Mouse (Mus musculus): Measurements from ENCODE around the gene Adam33. TPM values are rescaled to one million over a fixed set of nuclear protein-coding genes. Genes with fewer than 3 reads are reported as not detected.
"Not testable (repeated sequence)": the region's sequence is repeated elsewhere in the genome, so short reads cannot be mapped to it uniquely, and the experiment has no call there.

Gene Adam33
- total RNA-seq, 4 experiments from 2014 or later: 2.0 to 4.2 (median 3.6) TPM

GRCm38 (mm10) chr2:131056191-131056590, 7.4 kb downstream of the Adam33 start:
- no peak for DNase-seq

GRCm38 (mm10) chr2:131055631-131056030, 8.0 kb downstream of the Adam33 start:
- DNase-seq: no peak

GRCm38 (mm10) chr2:131054646-131055264, 8.9 kb downstream of the Adam33 start:
- DNase-seq: no peak

GRCm38 (mm10) chr2:131053851-131054645, 9.6 kb downstream of the Adam33 start:
- DNase-seq: no peak

GRCm38 (mm10) chr2:131052862-131053418, 10.7 kb downstream of the Adam33 start:
- no peak for DNase-seq

GRCm38 (mm10) chr2:131052043-131052442, 11.6 kb downstream of the Adam33 start:
- no peak for DNase-seq

GRCm38 (mm10) chr2:131046025-131046424, 17.6 kb downstream of the Adam33 start:
- no peak for DNase-seq

GRCm38 (mm10) chr2:131044989-131045720, 18.5 kb downstream of the Adam33 start:
- DNase-seq: no peak

- no peak for DNase-seq
Observed at GRCm38 (mm10) chr2:131044354-131044852, 19.2 kb downstream of the Adam33 start.

- no peak for DNase-seq
Observed at GRCm38 (mm10) chr2:131042988-131043387, 20.6 kb downstream of the Adam33 start, which contains the start of gene Gfra4. Gene Gfra4, minus strand, starts transcription at chr2:131043088.

GRCm38 (mm10) chr2:131040854-131041825, 22.5 kb downstream of the Adam33 start:
- DNase-seq: no peak

- no peak for DNase-seq
Observed at GRCm38 (mm10) chr2:131038675-131039074, 24.9 kb downstream of the Adam33 start.

- DNase-seq: no peak
Observed at GRCm38 (mm10) chr2:131038197-131038596, 25.4 kb downstream of the Adam33 start.

- DNase-seq: no peak
Observed at GRCm38 (mm10) chr2:131037226-131037990, 26.2 kb downstream of the Adam33 start.

- no peak for DNase-seq
Observed at GRCm38 (mm10) chr2:131036757-131037156, 26.9 kb downstream of the Adam33 start.

- no peak for DNase-seq
Observed at GRCm38 (mm10) chr2:131036343-131036742, 27.3 kb downstream of the Adam33 start.

GRCm38 (mm10) chr2:131031406-131031805, 32.2 kb downstream of the Adam33 start:
- not testable (repeated sequence) for DNase-seq

- no peak for DNase-seq
Observed at GRCm38 (mm10) chr2:131030998-131031397, 32.6 kb downstream of the Adam33 start.

- no peak for DNase-seq
Observed at GRCm38 (mm10) chr2:131030561-131030960, 33.1 kb downstream of the Adam33 start.

Measured in adrenal gland, adult 8-10 months (tissue).